Mouse (Mus musculus) bone marrow macrophage, adult 2 months (primary cell): ENCODE measurements around the gene Ubash3b.

Source experiments
- CTCF ChIP-seq: IDR thresholded peaks from 2 replicates; pipeline ENCODE4 v1.5.1; 2012; ENCODE audit warnings: low read depth, mild to moderate bottlenecking, low read length, moderate library complexity
- POLR2A ChIP-seq: IDR thresholded peaks from 2 replicates; pipeline ENCODE4 v1.6.1; 2012; ENCODE audit warnings: mild to moderate bottlenecking, low read depth, low read length, borderline replicate concordance

GRCm38 (mm10) chr9:41091993-41092392, 69.5 kb downstream of the Ubash3b start:
- TF ChIP-seq POLR2A, result no peak
- no peak for TF ChIP-seq CTCF
